Mouse (Mus musculus) ES-CJ7 (cell line): ENCODE measurements around the gene Ermap.

Experiments used
- DNase-seq: peaks from one replicate; pipeline ENCODE4 v3.0.0; 2011; ENCODE audit warnings: low read depth, low spot score

Gene Ermap

DNA sequence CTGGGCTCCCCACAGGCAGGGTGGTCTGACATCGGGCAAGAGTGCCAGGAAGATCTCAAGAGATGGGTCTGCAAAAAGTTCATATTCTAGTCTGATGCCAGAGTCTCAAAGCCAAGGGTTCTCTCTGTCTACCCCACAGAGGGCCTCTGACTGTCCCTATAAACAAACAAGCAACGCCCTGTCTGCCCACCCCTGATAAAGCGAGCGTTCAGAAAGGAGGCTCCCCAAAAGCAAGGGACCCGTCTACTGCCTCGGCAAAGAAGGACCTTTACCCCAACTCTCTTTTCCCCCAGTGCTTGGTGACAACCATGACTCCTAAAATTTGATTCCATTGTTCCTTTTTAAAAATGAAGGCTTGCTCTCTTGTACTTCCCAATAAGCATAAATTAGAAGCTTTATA lies at the start of gene Ermap:
Ermap (minus strand) TSS at position 148 of the 400 bp plus-strand sequence.
- no peak for DNase-seq

DNA sequence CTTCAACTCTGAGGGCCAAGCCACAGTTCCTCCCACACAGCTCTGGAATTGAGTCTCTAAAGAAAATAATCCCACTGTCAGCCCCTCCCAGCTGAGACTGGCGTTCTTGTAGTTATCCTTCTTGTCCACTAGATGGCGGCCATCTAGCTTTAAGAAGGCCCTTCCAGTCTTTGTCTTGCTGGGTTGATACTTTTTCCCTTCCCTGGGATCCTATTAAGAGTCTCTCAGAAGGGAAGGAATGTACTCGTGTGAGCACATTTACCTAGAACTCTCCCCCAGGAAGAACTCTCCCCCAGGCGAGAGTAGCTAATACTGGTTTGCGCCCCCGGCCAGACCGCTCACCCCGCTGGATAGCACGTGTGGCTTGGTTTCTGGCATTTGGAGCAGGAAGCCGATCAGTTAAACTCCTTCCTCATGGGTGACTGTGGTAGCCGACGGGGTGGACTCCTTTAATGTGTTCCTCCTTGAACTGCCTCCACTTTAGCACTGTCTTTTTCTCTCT lies 49.4 kb upstream of the Ermap start:
- peak; percentile 84 for DNase-seq

DNA sequence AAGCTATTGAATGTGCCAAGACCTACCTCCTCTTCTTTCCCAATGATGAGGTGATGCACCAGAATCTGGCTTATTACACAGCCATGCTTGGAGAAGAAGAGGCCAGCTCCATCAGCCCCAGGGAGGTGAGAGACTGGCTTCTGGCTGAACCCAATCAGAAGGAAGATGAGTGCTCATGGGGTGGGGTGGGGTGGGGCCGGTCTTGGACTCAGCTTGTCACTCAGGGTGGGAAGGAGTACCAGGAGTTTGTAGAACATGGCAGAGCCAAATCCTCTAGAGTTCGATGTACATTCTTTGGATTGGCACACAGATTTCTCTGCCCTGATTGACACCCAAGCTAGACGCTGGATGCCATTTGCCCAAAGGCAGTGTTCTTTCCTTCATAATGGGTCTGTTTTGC lies 48.9 kb upstream of the Ermap start:
- no peak for DNase-seq

DNA sequence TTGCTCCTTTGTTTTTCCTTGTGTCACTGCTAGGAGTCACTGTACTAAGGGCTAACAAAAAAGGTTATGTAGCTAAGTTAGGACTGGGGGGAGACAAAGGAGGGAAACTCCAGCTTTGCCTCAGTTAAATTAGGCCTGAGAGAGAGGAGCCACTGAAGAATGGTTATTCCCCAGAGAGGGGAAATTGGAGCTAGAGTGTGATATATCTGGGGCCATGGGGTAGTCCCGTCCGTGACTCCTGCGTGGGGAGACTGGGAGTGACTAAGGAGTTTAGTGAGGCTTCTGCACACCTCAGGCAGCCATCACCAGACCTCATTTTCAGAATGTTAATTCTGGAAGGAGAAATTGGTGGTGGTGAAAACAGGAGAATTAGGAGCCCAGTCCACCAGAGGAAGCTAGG lies 44.5 kb upstream of the Ermap start:
- no peak for DNase-seq

DNA sequence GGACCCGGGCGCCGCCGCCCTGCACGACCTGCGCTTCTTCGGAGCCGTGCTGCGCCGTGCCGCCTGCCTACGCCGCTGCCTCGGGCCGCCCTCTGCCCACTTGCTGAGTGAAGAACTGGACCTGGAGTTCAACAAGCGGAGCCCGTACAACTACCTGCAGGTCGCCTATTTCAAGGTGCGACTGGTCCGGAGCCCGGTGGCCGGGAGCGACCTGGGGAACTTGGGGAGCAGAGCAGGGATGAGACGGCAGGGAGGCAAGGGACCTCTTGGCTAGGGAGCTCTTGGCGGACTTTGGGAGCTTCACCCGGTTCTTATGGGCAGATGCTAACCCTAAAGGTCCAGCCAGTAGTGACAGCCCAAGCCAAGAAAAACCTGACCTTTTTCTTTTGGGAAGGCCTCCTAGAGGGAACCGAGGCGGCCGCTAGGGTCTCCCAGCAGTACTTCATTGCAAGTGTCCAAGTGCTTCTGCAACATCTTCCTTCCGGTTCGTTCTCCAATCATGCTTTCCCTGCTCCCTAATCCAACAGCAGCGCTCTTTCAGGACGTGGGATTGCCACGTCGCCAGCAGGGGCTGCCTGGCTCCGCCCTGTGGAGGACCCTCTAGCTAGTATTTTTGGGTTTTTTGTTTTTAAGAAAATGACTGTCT lies 43.6 kb upstream of the Ermap start:
- DNase-seq = peak; percentile 80

DNA sequence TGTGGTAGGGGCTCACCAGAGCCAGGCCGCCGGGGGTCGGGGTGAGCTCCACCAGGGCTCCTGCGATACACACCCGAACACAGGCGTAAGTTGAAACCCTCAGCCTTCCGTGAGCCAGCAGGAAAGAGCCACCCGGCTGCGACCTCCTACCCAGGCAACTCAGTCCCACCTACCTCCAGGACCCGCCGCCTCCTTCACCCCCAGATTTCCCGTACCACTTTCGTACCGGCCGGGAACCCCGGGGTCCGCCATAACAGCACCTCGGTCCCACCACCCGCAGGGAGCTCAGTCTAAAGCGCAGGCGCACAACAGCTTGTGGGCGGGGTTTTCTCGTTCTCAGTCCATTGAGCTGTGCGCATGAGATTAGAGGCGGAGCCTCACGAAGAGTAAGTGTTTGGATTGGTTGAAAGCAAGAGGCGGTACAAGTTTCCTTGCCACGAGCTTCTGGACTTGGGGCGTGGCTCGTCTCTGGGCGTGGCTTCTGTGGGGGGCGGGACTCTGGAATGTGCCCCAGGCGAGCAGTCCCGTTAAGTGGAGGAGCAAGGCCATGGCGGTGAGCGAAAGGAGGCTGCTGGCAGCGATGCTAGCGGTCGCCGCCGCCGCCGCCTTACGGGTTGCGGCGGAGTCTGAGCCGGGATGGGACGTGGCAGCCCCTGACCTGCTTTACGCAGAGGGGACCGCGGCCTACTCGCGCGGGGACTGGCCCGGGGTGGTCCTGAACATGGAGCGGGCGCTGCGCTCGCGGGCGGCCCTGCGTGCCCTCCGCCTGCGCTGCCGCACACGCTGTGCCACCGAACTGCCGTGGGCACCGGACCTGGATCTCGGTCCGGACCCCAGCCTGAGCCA lies 42.8 kb upstream of the Ermap start, which contains the start of the genes AU022252 and P3h1:
AU022252 (minus strand) TSS at position 303 of the 846 bp plus-strand sequence.
P3h1 (plus strand) TSS at position 506 of the 846 bp plus-strand sequence.
- DNase-seq = peak; percentile 99

DNA sequence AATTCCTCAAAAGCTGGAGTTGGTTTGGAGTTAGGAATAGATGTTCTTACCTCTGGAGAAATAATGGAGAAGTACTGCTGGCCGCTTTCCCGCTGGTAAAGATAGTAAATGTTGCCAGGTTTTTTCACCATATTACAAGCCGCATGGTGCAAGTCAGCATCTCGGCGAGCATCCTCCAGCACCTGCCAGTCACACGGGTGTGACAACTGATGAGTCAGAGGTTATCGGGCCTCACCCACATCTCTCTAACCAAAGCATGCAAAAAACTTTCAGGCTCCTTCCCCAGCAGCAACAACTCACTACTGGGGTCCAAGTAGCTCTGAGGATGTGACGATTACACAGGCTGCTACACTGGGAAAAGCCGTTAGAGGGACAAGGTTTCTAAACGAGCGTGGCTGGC lies 36.9 kb upstream of the Ermap start:
- DNase-seq = no peak

DNA sequence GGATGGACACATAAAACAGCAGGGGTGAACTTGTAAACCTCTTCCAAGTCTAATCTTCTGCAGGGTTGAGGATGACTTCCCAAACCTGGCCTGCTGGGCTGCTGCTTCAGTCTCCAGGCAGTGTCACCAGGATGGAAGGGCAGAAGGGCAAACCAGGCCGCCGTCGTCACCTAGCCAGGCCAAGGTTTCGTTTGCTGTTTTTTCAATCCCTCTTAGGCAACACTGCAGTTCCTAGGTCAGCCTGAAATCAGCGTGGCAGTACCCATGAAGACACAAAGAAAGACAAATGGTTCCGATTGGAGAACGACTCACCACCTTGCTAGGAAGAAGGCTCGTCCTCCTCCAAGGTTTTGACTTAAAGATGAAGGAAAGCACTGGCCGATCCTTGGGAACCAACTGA lies 35.9 kb upstream of the Ermap start:
- DNase-seq = no peak

DNA sequence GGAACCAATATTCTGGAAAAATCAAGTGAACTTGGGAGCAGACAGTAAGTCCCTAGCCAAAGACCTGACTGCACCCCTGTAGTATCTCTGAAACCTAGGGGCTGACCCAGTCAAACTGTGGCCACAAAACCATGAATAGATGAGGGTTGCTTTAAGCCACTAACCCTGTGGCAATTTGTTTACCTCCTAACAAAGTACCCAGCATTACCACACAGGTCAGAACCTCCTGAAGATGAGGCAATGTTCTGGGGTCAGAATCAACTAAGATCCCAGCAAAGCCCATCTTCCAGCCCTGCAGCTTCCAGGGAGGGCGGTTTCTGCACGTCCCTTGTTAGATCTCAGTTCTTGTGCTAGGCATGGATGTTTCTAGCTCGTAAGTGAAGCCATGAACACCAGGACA lies 34.7 kb upstream of the Ermap start:
- DNase-seq = no peak

DNA sequence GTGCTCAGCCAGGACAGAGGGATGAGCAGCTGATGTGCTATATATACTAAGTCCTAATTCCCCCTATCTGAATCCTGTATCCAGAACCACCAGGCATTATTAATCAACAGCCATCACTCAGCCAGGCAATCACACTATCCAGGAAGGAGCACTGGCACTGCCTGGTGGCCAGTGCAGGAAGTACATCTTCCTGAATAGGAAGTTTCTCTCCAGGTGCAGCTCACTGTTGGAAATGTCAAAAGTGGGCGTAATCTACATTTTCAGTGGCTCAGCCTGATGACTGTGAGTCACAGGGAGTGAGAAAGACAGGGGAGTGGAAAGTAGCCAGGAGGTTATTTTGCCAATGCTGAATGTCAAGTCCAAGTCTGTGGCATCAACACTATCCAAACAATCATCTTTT lies 33.9 kb upstream of the Ermap start:
- peak; percentile 83 for DNase-seq

DNA sequence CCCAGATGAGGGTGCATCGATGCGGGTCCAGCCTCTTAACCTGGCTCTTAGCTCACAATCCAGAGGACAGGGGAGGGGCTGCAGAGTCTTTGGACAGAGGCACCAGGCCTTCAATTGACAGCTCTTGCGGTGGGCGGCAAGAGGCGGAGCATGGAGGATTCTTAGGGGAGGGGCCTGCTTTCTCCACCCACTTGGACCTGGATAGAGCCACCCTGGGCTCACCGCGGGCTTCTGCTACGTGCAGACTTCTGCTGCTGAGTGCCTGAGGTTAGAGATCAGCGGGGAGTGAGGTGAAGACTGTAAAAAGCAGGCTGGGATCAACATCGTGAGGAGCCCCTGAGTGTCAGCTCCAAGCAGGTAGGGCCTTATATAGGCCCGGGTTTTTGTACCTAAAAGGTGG lies 28.4 kb upstream of the Ermap start, which contains the start of gene Tmem269:
Tmem269 (minus strand) TSS at position 49 of the 400 bp plus-strand sequence.
- DNase-seq = peak; percentile 47

DNA sequence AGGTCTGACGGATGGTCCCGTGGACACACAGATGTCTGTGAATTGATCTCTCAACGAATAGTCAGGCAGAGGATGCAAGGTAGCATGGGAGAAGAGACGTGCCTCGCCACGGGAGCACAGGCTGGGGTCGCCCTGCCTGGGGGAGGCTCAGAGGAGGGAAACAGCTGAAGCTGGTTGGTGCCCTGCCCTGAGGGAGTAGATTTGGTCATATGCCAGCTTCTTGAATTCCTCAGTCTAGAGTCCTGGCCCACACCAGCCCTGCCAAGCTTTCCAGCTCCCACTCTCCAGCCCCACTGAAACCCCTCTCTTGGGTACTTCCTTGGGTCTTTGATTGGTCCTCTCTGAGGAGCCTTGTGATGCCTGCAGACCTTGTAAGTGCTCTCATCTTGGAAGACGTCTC lies 26.9 kb upstream of the Ermap start:
- no peak for DNase-seq

DNA sequence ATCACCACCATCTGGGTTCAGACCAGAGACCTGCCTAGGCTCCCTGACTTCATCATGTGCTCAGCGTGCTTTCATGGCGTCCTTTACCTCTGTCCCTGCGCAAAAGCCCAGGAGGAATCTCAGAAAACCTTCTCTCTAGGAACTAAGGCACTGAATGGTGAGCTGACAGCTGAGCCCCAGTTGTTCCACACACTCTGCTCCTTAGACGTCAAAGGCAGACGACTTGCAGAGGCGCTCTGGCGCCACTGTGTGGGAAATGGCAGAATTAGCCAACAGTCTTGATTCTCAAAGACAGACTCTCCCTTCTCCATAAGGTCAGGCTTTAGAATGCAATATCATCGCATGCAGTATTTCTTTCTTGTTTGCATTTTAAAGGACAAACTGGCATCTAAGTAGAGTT lies 14.9 kb upstream of the Ermap start:
- DNase-seq = peak; percentile 69

DNA sequence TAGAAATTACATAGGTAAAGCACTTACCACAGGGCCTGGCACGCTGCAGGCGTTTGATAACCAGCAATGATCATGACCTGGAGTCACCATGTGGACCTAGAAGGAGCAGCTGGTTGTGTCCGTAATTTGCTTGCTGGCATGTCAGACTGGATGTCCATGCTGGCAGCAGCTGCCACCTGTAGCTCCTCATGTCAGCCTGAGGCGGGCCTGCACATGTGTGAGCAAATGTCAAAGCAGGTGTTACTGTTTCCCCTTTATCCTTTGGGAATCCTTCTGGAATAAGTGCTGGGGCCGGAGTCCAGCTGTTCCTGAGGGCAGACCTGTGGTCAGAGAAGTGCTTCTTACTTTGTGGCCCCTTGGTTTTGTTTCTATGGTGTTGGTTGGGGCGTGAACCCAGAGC lies 8.3 kb upstream of the Ermap start:
- DNase-seq = no peak

DNA sequence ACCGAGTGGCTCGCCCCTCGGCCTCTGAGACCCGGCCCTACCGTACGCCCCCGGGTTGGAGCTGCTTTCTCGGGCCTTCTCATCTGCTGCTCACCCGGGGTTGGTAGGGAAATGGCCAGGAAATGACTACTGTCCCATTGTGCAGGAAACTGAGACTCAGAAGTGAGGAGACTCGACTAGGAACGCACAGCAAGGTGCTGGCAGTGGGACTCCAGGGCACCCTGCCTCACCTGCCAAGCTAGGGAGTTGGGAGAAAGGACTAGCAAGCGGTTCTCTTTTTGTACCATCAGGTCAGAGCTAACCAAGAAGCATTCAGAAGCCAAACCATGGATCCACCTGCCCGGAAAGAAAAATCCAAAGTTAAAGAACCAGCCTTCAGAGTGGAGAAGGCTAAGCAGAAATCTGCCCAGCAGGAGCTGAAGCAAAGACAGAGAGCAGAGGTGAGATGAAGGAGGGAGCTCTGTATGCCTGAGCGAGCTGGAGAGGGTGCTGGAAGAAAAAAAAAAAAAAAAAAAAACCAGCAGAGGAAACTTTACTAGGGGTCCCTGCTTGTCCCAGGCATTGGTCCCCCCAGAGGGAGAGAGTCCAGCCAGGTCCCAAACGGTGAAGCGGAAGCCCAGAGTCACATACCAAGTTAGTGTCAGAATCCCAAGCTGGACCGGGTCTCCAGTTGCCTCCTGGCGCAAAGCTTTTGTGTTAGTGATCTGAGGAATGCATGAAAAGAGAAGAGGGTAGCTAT lies 5.9 kb upstream of the Ermap start:
- DNase-seq = no peak

DNA sequence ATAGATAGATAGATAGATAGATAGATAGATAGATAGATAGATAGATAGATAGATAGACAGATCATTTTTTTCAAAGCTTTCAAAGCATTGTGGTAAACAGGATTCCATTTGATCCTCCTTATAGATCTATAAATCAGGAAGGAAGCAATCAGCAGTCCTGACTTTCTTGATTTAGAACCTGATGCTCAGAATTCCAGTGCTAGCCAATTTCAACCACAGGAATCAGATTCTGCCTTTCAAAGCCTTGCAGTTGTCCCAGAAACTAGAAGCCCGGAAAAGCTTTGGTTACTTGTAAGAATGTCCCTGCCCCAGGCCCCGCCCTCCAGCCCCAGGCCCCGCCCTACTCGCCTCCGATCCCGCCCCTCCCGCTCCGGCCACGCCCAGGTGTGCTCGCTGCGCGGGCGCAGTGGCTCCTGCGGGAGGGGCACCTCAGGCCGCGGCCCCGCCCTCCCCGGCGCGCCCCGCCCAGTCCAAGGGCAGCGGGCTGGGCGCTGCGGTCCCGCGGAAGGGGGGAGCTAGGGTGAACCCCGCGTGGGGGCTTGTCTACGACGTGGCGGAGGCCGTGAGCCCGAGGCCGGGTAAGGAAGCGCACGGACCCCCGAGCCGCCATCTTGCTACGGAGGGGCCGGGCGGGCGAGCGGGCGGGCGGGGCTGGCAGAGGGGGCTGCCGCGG lies 5.2 kb upstream of the Ermap start, which contains the start of gene Svbp:
Svbp (plus strand) TSS at position 398 of the 673 bp plus-strand sequence.
- peak; percentile 84 for DNase-seq

DNA sequence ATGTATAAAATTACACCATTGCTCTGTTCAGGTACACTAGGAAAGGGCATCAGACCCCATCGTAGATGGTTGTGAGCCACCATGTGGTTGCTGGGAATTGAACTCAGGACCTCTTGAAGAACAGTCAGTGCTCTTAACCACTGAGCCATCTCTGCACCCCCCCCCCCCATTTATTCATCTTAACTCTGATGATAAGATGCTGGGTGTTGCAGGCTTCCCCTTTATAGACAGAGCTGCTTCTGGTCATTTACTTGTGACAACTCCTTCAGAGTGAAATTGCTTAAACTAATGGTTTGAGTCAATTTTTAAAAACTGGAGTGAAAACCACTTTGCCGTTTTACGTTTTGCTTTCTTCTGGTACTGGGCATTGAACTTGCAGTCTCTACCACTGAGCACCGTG lies 2.9 kb upstream of the Ermap start:
- no peak for DNase-seq

DNA sequence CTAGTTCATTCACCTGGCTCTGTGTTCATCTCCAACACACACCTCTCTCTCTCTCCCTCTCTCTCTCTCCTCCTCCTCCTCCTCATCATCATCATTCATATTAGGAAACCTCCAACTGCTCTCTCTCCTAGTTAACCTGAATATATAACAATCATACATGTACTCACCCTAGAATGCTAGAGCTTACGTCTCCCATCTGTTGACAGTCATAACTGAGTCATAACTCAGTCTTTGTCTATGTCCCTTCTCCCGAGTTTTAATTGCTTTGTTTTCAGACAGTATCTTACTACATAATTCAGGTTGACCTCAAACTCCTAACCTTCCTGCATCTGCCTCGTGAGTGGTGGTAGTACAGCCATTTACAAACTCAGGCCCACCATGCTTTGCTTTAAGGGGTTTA lies 1.5 kb upstream of the Ermap start:
- DNase-seq = no peak

DNA sequence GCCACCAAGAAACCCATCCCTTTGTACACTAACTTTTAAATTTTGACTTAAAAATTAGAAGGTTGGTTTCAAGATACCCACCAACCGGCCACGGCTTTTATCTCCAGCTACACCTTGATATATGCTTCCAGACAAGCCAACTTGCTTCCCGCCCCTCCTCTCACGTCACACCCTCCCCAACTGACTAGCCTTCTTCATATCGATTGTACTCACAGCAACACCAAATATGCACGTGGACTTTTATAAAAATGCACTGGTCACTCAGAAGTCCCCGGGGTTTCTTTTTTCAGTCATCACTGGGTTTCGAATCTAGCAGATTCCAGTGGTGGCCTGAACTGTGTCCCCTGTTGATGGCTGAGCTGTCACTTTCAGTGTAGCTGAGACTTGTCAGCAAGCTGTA lies 807 bp upstream of the Ermap start:
- no peak for DNase-seq

DNA sequence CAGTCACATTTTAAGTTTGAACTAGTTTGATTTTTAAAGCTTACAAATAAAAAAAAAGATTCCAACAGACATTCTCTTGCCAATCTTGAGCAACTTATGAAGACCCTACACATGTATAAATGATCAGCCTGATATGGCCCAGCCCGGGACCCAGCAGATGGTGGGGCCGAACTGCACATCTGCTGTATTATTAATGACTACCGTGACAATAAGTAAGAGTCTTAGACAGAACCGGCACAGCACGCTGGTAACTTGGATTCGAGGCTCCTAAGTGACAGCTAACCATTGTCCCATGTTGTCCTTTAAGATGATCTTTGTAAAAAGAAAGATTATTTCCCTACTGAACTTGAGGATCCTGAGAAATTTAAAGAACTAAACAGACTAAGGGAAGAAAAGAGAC lies 419 bp downstream of the Ermap start:
- no peak for DNase-seq

DNA sequence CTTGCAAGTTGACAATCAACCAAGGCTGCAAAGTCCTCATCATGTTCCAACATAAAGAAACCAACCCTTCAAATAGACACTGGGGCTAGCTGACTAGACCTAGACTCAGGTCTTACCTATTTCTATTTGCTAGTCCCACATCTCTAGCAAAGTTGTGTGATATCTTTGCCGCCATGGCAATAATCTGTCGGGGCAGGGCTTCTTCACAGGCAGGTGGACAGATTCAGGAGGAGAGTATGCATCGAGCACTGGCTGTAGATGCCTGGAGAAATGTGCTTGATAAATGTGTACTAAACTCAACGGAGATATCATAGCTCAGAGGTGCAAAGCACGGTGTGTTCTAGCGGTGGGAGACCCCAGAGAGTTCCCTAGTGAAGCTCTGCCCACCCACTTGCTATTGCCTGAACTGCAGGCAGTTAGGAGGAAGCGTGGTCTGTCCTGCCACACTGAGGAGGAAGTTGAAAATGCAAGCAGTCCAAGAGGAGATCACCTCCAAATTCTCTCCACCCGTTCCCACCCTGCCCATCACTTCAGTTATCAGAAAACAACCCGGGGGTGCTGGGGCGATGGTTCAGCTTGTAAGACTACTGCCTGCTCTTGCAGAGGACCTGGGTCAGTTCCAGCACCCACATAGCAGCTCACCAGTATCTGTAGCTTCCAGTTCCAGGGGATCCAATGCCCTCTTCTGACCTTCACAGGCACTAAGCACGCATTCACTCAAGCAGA lies 1.6 kb downstream of the Ermap start:
- DNase-seq = no peak
